Mouse (Mus musculus): Measurements from ENCODE around the gene Olfr670. TPM values are rescaled to one million over a fixed set of nuclear protein-coding genes. Genes with fewer than 3 reads are reported as not detected.
"Not testable (repeated sequence)": the region's sequence is repeated elsewhere in the genome, so short reads cannot be mapped to it uniquely, and the experiment has no call there.

Olfr670 gene
- not detected in 2 replicates for polyA plus RNA-seq (2014; fragmentation: Nextera tagmentation; extraction: Ambion mirVana)

GRCm38 (mm10) chr7:104962520-104962919, at the start of gene Olfr670:
Gene Olfr670 (minus strand): TSS chr7:104962620.
- Histone ChIP-seq H3K27ac (no peak within 1 kb of the TSS), H3K9ac (no peak within 1 kb of the TSS), H3K4me3 (replicated peaks; ENCODE audit: low read length) (no peak within 1 kb of the TSS), H3K36me3 (replicated peaks; ENCODE audit: control insufficient read depth, insufficient read depth) (no peaks in the 10 kb centered on the region), H3K27me3 (ENCODE audit: control insufficient read depth, insufficient read depth, low read length) (no peaks in the 10 kb centered on the region), H3K4me2 (replicated peaks) (no peak within 1 kb of the TSS), H3K4me1 (replicated peaks; ENCODE audit: control insufficient read depth, insufficient read depth, low read length) (no peaks in the 10 kb centered on the region), H3K9me3 (ENCODE audit: control insufficient read depth, low read length) (no peaks in the 10 kb centered on the region)
- DNase-seq (ENCODE audit: low spot score) (no peak), ATAC-seq (ENCODE audit: low FRiP score) (no peak)
- 61% methylated on average over 1 of the region's 1 CpGs for WGBS

- Histone ChIP-seq H3K36me3 (replicated peaks; ENCODE audit: control insufficient read depth, insufficient read depth) (no peaks in the 10 kb centered on the region), H3K4me1 (replicated peaks; ENCODE audit: control insufficient read depth, insufficient read depth, low read length) (no peaks in the 10 kb centered on the region), H3K27ac (no peak within 1 kb of the TSS), H3K9ac (no peak within 1 kb of the TSS), H3K27me3 (ENCODE audit: control insufficient read depth, insufficient read depth, low read length) (no peaks in the 10 kb centered on the region), H3K4me2 (replicated peaks) (no peak within 1 kb of the TSS), H3K9me3 (ENCODE audit: control insufficient read depth, low read length) (no peaks in the 10 kb centered on the region), H3K4me3 (replicated peaks; ENCODE audit: low read length) (no peak within 1 kb of the TSS)
- ATAC-seq (ENCODE audit: low FRiP score) (no peak), DNase-seq (ENCODE audit: low spot score) (no peak)
Observed at GRCm38 (mm10) chr7:105001929-105002328, 39.5 kb upstream of the Olfr670 start, which contains the start of gene Olfr672. Gene Olfr672 (minus strand): TSS chr7:105002029.

- H3K36me3 ChIP-seq (replicated peaks; ENCODE audit: control insufficient read depth, insufficient read depth) = no peaks in the 10 kb centered on the region
- H3K4me3 ChIP-seq (replicated peaks; ENCODE audit: low read length) = no peak within 1 kb of the TSS
- no peak for DNase-seq (ENCODE audit: low spot score)
- no peak for ATAC-seq (ENCODE audit: low FRiP score)
- WGBS = 79% methylated on average over 1 of the region's 1 CpGs
- no peaks in the 10 kb centered on the region for H3K9me3 ChIP-seq (ENCODE audit: control insufficient read depth, low read length)
- no peak within 1 kb of the TSS for H3K9ac ChIP-seq
- H3K27me3 ChIP-seq (ENCODE audit: control insufficient read depth, insufficient read depth, low read length) = no peaks in the 10 kb centered on the region
- no peak within 1 kb of the TSS for H3K4me2 ChIP-seq (replicated peaks)
- H3K4me1 ChIP-seq (replicated peaks; ENCODE audit: control insufficient read depth, insufficient read depth, low read length) = no peaks in the 10 kb centered on the region
- H3K27ac ChIP-seq = no peak within 1 kb of the TSS
Observed at GRCm38 (mm10) chr7:104979026-104979425, 16.6 kb upstream of the Olfr670 start, which contains the start of gene Olfr671. Gene Olfr671 (minus strand): TSS chr7:104979126.

GRCm38 (mm10) chr7:104972507-104972906, 10.1 kb upstream of the Olfr670 start:
- not testable (repeated sequence) for H3K4me3 ChIP-seq (replicated peaks; ENCODE audit: low read length); H3K27me3 ChIP-seq (ENCODE audit: control insufficient read depth, insufficient read depth, low read length); H3K27ac ChIP-seq; DNase-seq (ENCODE audit: low spot score); H3K9ac ChIP-seq; H3K4me2 ChIP-seq (replicated peaks); ATAC-seq (ENCODE audit: low FRiP score); H3K9me3 ChIP-seq (ENCODE audit: control insufficient read depth, low read length); H3K4me1 ChIP-seq (replicated peaks; ENCODE audit: control insufficient read depth, insufficient read depth, low read length); H3K36me3 ChIP-seq (replicated peaks; ENCODE audit: control insufficient read depth, insufficient read depth)
- WGBS = 78% methylated on average over 2 of the region's 2 CpGs

- not testable (repeated sequence) for H3K9me3 ChIP-seq (ENCODE audit: control insufficient read depth, low read length); H3K4me3 ChIP-seq (replicated peaks; ENCODE audit: low read length); H3K4me2 ChIP-seq (replicated peaks); H3K36me3 ChIP-seq (replicated peaks; ENCODE audit: control insufficient read depth, insufficient read depth); H3K9ac ChIP-seq; H3K27ac ChIP-seq; H3K4me1 ChIP-seq (replicated peaks; ENCODE audit: control insufficient read depth, insufficient read depth, low read length); DNase-seq (ENCODE audit: low spot score); ATAC-seq (ENCODE audit: low FRiP score); H3K27me3 ChIP-seq (ENCODE audit: control insufficient read depth, insufficient read depth, low read length)
- 93% methylated on average over 16 of the region's 16 CpGs for WGBS
Observed at GRCm38 (mm10) chr7:104950234-104950633, 12.2 kb downstream of the Olfr670 start.

- Histone ChIP-seq H3K4me3 (replicated peaks; ENCODE audit: low read length) (no peak within 1 kb of the TSS), H3K4me2 (replicated peaks) (no peak within 1 kb of the TSS), H3K36me3 (replicated peaks; ENCODE audit: control insufficient read depth, insufficient read depth) (no peaks in the 10 kb centered on the region), H3K4me1 (replicated peaks; ENCODE audit: control insufficient read depth, insufficient read depth, low read length) (no peaks in the 10 kb centered on the region), H3K27ac (no peak within 1 kb of the TSS), H3K9ac (no peak within 1 kb of the TSS), H3K9me3 (ENCODE audit: control insufficient read depth, low read length) (no peaks in the 10 kb centered on the region), H3K27me3 (ENCODE audit: control insufficient read depth, insufficient read depth, low read length) (no peaks in the 10 kb centered on the region)
- 92% methylated on average over 1 of the region's 1 CpGs for WGBS
- ATAC-seq (ENCODE audit: low FRiP score) = no peak
- no peak for DNase-seq (ENCODE audit: low spot score)
Observed at GRCm38 (mm10) chr7:104933940-104934339, 28.5 kb downstream of the Olfr670 start, which contains the start of gene Olfr669. Gene Olfr669 (plus strand): TSS chr7:104934240.

- Histone ChIP-seq H3K9me3 (ENCODE audit: control insufficient read depth, low read length) (no peaks in the 10 kb centered on the region), H3K4me2 (replicated peaks) (no peak within 1 kb of the TSS), H3K4me3 (replicated peaks; ENCODE audit: low read length) (no peak within 1 kb of the TSS), H3K27me3 (ENCODE audit: control insufficient read depth, insufficient read depth, low read length) (no peaks in the 10 kb centered on the region), H3K9ac (no peak within 1 kb of the TSS), H3K4me1 (replicated peaks; ENCODE audit: control insufficient read depth, insufficient read depth, low read length) (no peaks in the 10 kb centered on the region), H3K36me3 (replicated peaks; ENCODE audit: control insufficient read depth, insufficient read depth) (no peaks in the 10 kb centered on the region), H3K27ac (no peak within 1 kb of the TSS)
- ATAC-seq (ENCODE audit: low FRiP score) (no peak), DNase-seq (ENCODE audit: low spot score) (no peak)
- 79% methylated on average over 1 of the region's 1 CpGs for WGBS
Observed at GRCm38 (mm10) chr7:104927957-104928356, 34.5 kb downstream of the Olfr670 start, which contains the start of gene Olfr668. Gene Olfr668 (minus strand): TSS chr7:104928057.

- DNase-seq (ENCODE audit: low spot score) (no peak), ATAC-seq (ENCODE audit: low FRiP score) (no peak)
- Histone ChIP-seq H3K36me3 (replicated peaks; ENCODE audit: control insufficient read depth, insufficient read depth) (no peaks in the 10 kb centered on the region), H3K9ac (no peak within 1 kb of the TSS), H3K4me2 (replicated peaks) (no peak within 1 kb of the TSS), H3K9me3 (ENCODE audit: control insufficient read depth, low read length) (no peaks in the 10 kb centered on the region), H3K4me3 (replicated peaks; ENCODE audit: low read length) (no peak within 1 kb of the TSS), H3K27me3 (ENCODE audit: control insufficient read depth, insufficient read depth, low read length) (no peaks in the 10 kb centered on the region), H3K27ac (no peak within 1 kb of the TSS), H3K4me1 (replicated peaks; ENCODE audit: control insufficient read depth, insufficient read depth, low read length) (no peaks in the 10 kb centered on the region)
- WGBS = 88% methylated on average over 1 of the region's 1 CpGs
Observed at GRCm38 (mm10) chr7:104921382-104921781, 41.0 kb downstream of the Olfr670 start, which contains the start of gene Olfr667. Gene Olfr667 (minus strand): TSS chr7:104921482.
